Mouse (Mus musculus) NIH3T3 (cell line): ENCODE measurements around the gene Sugct.

Experiments
- DNase-seq: peaks from one replicate; pipeline ENCODE4 v3.0.0-alpha.2; 2012; ENCODE audit warnings: low read depth

Gene Sugct

GRCm38 (mm10) chr13:17296460-17296859 lies 398.9 kb downstream of the Sugct start:
- DNase-seq = peak; percentile 20

GRCm38 (mm10) chr13:17291057-17291456 lies 404.3 kb downstream of the Sugct start:
- DNase-seq = peak; percentile 14

- DNase-seq = no peak
Measured at GRCm38 (mm10) chr13:17288377-17288776, 407.0 kb downstream of the Sugct start.

- DNase-seq = no peak
Measured at GRCm38 (mm10) chr13:17245936-17246335, 449.4 kb downstream of the Sugct start.

- DNase-seq = no peak
Measured at GRCm38 (mm10) chr13:17216524-17216923, 478.8 kb downstream of the Sugct start.

- DNase-seq = peak; percentile 75
Measured at GRCm38 (mm10) chr13:17212681-17213080, 482.7 kb downstream of the Sugct start.

GRCm38 (mm10) chr13:17190180-17190762 lies 505.1 kb downstream of the Sugct start:
- no peak for DNase-seq

- no peak for DNase-seq
Measured at GRCm38 (mm10) chr13:17185253-17185652, 510.1 kb downstream of the Sugct start.

- DNase-seq = no peak
Measured at GRCm38 (mm10) chr13:17165917-17166316, 529.4 kb downstream of the Sugct start.

GRCm38 (mm10) chr13:17164721-17165120 lies 530.6 kb downstream of the Sugct start:
- DNase-seq = peak; percentile 62

- peak; percentile 31 for DNase-seq
Measured at GRCm38 (mm10) chr13:17146441-17146992, 548.8 kb downstream of the Sugct start.

GRCm38 (mm10) chr13:17116073-17116472 lies 579.3 kb downstream of the Sugct start:
- no peak for DNase-seq

GRCm38 (mm10) chr13:17102372-17102771 lies 593.0 kb downstream of the Sugct start:
- DNase-seq = peak; percentile 2

GRCm38 (mm10) chr13:17086547-17086946 lies 608.8 kb downstream of the Sugct start:
- no peak for DNase-seq

GRCm38 (mm10) chr13:17086146-17086545 lies 609.2 kb downstream of the Sugct start:
- DNase-seq = peak; percentile 3

GRCm38 (mm10) chr13:17084946-17085852 lies 610.2 kb downstream of the Sugct start:
- DNase-seq = no peak

- DNase-seq = no peak
Measured at GRCm38 (mm10) chr13:17081618-17082017, 613.7 kb downstream of the Sugct start.

- DNase-seq = no peak
Measured at GRCm38 (mm10) chr13:17065552-17065951, 629.8 kb downstream of the Sugct start.

GRCm38 (mm10) chr13:17056650-17057049 lies 638.7 kb downstream of the Sugct start:
- DNase-seq = no peak

GRCm38 (mm10) chr13:17043426-17044224 lies 651.7 kb downstream of the Sugct start:
- DNase-seq = peak; percentile 1

- no peak for DNase-seq
Measured at GRCm38 (mm10) chr13:17042332-17042731, 653.0 kb downstream of the Sugct start.

- DNase-seq = peak; percentile 4
Measured at GRCm38 (mm10) chr13:17039727-17040126, 655.6 kb downstream of the Sugct start.
